Mouse (Mus musculus): ENCODE data around the gene Dot1l. TPM values are rescaled to one million over a fixed set of nuclear protein-coding genes. Genes with fewer than 3 reads are reported as not detected.
"Not testable (repeated sequence)": the region's sequence is repeated elsewhere in the genome, so short reads cannot be mapped to it uniquely, and the experiment has no call there.

Gene Dot1l
- total RNA-seq, 2 experiments from 2014 or later = 37.2 to 65.0 TPM

GRCm38 (mm10) chr10:80805925-80806324 lies 50.9 kb downstream of the Dot1l start:
- DNase-seq (ENCODE audit: low spot score in 2 of 2) = peak; percentile 69 to 73
- intact Hi-C loops (cut with DNase I) = loop anchor here (5.0 kb wide), 1 partner anchor 49 kb away; the partner anchor contains the start of gene Dot1l

GRCm38 (mm10) chr10:80806341-80807056 lies 51.5 kb downstream of the Dot1l start:
- peak in 1 of 2 experiments; percentile 33 for DNase-seq (ENCODE audit: low spot score in 2 of 2)
- intact Hi-C loops (cut with DNase I) = loop anchor here (5.0 kb wide), 1 partner anchor 49 kb away; the partner anchor contains the start of gene Dot1l

- intact Hi-C loops (cut with DNase I) = loop anchor here (5.0 kb wide), 1 partner anchor 50 kb away; the partner anchor contains the start of gene Dot1l
- peak; percentile 91 to 93 for DNase-seq (ENCODE audit: low spot score in 2 of 2)
Measured at GRCm38 (mm10) chr10:80807057-80807627, 52.1 kb downstream of the Dot1l start.

DNA sequence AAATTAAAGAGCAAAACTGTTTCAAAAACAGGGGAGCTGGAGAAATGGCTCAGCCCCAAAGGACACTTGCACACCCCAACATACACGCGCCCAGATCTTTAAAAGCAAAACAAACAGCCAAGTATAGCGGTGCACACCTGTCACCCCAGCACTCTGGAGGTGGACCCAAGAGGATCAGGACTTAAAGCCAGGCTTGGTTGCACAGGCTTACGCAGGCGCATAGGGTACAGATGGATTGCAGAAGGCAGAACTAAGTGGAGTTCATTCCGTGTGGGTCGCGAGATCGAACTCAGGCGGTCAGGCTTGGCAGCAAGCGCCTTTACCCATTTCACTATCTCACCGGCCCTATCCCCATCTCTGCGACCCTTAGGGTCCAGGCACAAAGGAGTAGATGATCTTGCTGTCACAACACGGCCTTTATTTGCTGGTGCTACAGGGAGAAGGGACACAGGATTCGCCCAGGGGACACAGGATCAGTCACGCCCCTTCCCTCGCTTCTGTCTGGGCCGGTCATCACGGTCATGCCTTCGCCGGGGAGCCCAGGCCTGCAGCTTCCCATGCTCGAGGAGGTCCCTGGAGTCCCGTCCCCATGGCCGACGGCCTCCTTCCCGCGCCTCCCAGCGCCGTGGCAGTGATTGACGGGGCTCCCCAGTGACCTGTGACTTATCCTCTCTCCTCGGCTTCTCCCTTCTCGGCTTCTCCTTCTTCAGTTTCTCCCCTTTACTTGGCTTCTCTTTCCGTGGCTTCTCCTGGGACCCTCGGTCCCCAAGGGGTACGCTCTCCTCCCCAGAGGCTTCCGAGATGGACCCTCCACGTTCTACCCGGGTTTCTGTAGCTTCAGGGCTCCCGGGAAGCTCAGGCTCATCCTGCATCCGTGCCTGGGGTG lies 53.3 kb downstream of the Dot1l start:
- intact Hi-C loops (cut with DNase I) = loop anchor here (5.0 kb wide), 1 partner anchor 51 kb away; the partner anchor contains the start of gene Dot1l

DNA sequence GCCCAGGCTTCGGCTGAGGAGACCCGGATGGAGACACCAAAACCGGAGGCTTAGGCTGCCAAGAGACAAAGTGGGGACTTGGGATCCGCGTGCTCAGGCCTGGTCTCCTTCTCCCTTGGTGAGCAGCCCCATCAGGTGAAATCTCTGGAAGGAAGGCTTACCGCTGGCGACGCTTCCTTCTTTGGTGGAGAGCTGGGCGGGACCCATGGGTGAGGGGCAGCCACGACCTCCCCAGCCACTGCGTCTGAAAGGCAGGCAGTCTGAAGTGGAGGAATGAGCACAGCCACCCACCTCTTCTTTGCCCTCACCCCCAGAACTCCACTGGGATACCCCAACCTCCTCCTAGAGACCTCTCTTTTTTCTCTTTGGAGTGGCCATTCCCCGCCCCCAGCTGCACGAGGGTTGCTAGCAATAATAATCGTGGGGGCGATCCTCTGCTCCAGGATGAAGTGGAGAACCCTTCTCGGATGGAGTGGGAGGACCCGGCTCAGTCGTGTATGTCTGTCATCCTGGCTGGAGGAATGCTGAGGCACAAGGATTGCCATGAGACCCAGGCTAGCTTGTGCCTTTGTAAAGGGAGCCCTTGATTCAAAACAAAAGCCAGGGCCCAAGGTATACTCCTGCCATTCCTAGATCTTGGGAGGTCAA lies 54.1 kb downstream of the Dot1l start:
- intact Hi-C loops (cut with DNase I) = loop anchor here (5.0 kb wide), 1 partner anchor 52 kb away; the partner anchor contains the start of gene Dot1l

More for the DNA sequence above, 53.3 kb downstream of the Dot1l start:
- peak in 1 of 2 experiments; percentile 47 for DNase-seq (ENCODE audit: low spot score in 2 of 2)

DNA sequence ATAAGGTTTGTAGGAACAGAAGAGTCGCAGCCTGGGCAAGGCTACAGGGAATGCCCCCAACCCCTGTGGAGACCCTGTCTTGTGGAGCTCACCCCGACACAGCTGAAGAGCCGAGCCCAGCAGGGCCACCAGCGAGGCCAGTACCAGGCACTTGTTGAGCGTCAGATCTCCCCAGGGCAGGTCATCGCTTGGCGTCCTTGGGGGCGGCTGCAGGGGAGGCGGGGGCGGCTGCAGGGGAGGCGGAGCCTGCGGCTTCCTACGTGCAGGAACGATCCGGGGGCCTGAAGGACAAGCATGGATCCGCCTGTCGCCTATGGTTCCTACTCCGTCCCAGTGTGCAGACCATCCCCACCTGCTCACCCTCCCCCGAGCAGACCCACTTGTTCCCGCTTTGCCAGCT lies 55.1 kb downstream of the Dot1l start:
- intact Hi-C loops (cut with DNase I) = no loop called here
- no peak for DNase-seq (ENCODE audit: low spot score in 2 of 2)

More for the DNA sequence above, 54.1 kb downstream of the Dot1l start:
- peak in 1 of 2 experiments; percentile 55 for DNase-seq (ENCODE audit: low spot score in 2 of 2)

DNA sequence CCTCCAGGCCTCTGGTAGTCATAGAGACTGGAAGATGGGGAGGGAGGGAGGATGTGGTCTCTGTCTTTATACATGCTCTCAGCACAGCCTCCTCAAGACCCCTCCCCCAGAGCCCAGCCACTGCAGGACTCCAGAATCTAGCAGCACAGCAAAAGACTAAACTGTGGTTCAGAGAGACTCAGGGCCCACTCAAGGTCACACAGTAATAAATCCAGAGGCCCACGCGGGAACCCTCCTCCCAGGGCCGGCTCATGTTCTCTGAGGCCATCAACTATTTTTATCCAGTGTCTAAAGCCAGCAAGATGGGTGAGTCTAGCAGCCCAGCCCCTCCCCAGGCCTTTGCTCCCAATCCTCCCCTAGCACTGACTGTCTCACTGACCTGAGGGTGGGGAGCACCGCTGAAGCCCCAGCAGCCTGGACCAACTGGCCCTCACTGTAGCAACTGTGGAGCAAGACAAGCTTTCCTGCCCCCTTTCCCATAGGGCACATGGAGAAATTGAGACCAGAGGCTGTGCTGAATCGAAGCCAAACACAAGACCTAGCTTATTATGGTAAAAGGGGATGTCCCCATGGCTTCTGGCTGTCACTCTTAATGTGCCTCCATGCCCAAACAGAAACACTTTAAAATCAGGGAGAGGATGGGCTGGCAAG lies 57.5 kb downstream of the Dot1l start:
- intact Hi-C loops (cut with DNase I) = no loop called here
- DNase-seq (ENCODE audit: low spot score in 2 of 2) = no peak

DNA sequence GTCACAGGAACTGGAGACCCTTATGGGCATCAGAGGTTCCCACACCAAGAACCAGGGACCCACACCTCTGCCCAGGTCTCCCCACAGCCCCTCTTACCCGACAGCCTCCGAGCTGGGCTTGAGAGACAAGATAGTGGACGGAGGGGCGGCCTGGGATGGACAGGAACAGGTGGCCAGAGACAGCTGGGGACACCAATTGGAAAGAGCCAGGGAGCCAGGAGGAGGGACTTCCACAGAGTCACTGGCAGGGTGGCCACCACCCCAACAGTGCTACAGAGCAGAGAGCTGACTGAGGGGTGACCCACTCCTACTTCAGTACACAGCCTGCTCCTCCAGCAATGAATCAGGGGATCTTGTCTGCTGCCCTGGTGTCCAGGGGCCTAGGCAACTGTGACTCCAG lies 58.4 kb downstream of the Dot1l start, which contains the start of gene Jsrp1:
Jsrp1 (minus strand) TSS at position 133 of the 400 bp plus-strand sequence.
- no peak for DNase-seq (ENCODE audit: low spot score in 2 of 2)
- intact Hi-C loops (cut with DNase I) = no loop called here

- no peak for DNase-seq (ENCODE audit: low spot score in 2 of 2)
- intact Hi-C loops (cut with DNase I) = no loop called here
Measured at GRCm38 (mm10) chr10:80814800-80815199, 59.8 kb downstream of the Dot1l start.

DNA sequence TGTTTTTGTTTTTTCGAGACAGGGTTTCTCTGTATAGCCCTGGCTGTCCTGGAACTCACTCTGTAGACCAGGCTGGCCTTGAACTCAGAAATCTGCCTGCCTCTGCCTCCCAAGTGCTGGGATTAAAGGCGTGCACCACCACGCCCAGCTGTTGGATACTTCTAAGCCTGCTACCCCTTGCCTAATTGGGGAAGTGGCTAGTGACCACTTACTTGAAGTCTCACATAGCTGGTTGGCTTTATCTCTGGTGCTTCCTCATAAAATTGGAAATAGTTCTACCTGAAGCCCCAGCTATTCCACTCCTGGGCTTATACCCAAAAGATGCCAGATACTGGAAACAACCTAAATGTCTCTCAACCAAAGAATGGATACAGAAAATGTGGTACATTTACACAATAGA lies 61.3 kb downstream of the Dot1l start:
- intact Hi-C loops (cut with DNase I); DNase-seq (ENCODE audit: low spot score in 2 of 2): not testable (repeated sequence)

DNA sequence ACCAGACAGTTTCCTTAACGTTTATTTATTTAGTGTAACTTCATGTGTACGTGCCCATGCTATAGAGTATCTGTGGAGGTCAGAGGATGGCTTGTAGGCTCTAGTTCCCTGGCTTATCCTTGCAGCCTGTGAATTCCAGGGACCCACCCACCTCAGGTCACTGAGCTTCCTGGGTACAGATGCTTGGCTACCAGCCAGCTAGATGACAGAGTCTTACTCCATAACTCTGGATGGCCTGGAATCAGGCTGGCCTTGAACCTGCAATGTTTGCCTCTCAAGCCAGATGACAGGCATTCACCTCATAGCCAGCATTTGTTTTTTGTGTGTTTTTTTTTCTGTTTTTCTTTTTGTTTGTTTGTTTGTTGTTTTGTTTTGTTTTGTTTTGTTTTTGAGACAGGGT lies 62.2 kb downstream of the Dot1l start:
- intact Hi-C loops (cut with DNase I) = no loop called here
- no peak for DNase-seq (ENCODE audit: low spot score in 2 of 2)

DNA sequence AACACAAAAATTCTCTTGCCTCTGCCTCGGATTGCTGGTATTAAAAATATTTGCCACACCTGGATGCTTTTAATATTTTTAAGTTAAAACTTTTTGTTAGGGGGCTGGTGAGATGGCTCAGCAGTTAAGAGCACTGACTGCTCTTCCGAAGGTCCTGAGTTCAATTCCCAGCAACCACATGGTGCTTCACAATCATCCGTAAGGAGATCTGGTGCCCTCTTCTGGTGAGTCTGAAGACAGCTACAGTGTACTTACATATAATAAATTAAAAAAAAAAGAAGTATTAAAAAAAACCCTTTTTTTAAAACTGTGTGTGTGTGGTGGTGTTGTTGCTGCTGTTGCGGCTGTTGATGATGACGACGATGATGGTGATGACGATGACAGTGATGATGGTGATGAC lies 62.9 kb downstream of the Dot1l start:
- DNase-seq (ENCODE audit: low spot score in 2 of 2) = not testable (repeated sequence)
- intact Hi-C loops (cut with DNase I) = loop anchor here (2.0 kb wide), 1 partner anchor 61 kb away; no protein-coding TSS in a partner anchor

- intact Hi-C loops (cut with DNase I) = loop anchor here (2.0 kb wide), 1 partner anchor 60 kb away; no protein-coding TSS in a partner anchor
- no peak for DNase-seq (ENCODE audit: low spot score in 2 of 2)
Measured at GRCm38 (mm10) chr10:80818599-80819281, 63.7 kb downstream of the Dot1l start.

- no peak for DNase-seq (ENCODE audit: low spot score in 2 of 2)
- intact Hi-C loops (cut with DNase I) = loop anchor here (2.0 kb wide), 1 partner anchor 59 kb away; no protein-coding TSS in a partner anchor
Measured at GRCm38 (mm10) chr10:80819406-80819805, 64.4 kb downstream of the Dot1l start.

DNA sequence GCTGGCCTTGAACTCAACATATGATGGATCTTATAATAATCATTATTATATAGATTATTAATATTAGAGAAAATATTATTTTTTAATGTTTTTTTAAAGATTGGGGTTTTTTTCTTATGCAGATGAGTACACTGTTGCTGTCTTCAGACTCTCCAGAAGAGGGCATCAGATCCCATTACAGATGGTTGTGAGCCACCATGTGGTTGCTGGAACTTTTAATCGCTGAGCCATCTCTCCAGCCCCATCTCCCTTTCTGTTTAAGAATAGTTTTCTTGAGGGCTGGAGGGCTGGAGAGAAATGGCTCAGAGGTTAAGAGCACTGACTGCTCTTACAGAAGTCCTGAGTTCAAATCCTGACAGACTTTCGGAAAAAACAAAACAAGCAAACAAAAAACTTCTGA lies 67.0 kb downstream of the Dot1l start:
- no peak for DNase-seq (ENCODE audit: low spot score in 2 of 2)
- intact Hi-C loops (cut with DNase I) = loop anchor here (10.0 kb wide), 1 partner anchor 173 kb away; no protein-coding TSS in a partner anchor

DNA sequence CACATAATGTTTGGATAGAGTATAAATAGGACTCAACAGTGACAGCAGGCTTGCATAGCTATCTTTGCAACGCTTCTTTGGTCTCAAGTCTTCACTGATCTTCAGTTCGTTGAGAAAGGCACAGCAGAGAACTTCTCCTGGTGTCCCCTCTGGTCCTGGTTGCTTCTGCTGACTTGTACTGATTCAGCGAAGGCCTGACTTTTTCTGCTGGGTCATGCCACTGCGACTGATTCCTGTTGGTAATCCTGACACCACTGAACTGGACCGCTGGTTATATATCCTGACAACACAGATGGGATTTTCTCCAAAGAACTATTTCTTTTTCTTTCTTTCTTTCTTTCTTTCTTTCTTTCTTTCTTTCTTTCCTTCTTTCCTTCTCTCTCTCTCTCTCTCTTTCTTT lies 67.5 kb downstream of the Dot1l start:
- intact Hi-C loops (cut with DNase I) = loop anchor here (10.0 kb wide), 1 partner anchor 172 kb away; no protein-coding TSS in a partner anchor

GRCm38 (mm10) chr10:80823316-80823715 lies 68.3 kb downstream of the Dot1l start:
- intact Hi-C loops (cut with DNase I) = loop anchor here (10.0 kb wide), 1 partner anchor 171 kb away; no protein-coding TSS in a partner anchor
- no peak for DNase-seq (ENCODE audit: low spot score in 2 of 2)

More for the DNA sequence above, 67.5 kb downstream of the Dot1l start:
- no peak for DNase-seq (ENCODE audit: low spot score in 2 of 2)

Measured in left cerebral cortex, postnatal 36 days (tissue).